Mouse (Mus musculus): ENCODE data around the gene Cdcp2. TPM values are rescaled to one million over a fixed set of nuclear protein-coding genes. Genes with fewer than 3 reads are reported as not detected.
"Not testable (repeated sequence)": the region's sequence is repeated elsewhere in the genome, so short reads cannot be mapped to it uniquely, and the experiment has no call there.

Gene Cdcp2
- polyA plus RNA-seq, 1 experiment: not detected

DNA sequence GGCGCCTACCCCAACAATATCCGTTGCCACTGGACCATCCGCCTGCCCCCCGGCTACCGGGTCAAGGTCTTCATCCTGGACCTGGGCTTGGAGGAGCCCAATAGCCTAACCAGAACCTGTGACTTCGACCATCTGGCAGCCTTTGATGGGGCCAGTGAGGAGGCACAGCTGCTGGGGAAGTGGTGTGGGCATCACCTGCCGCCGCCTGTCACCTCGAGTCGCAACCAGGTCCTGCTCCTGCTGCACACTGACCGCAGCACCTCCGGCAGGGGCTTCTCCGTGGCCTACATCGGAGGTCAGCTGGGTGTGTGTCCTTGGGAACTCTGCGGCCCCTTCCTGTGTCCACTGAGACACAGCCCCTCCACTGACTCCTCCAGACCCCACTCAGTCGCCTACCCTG, 10.1 kb downstream of the Cdcp2 start:
- Histone ChIP-seq H3K4me1 (ENCODE audit: control insufficient read depth, insufficient read depth, insufficient read length, low read length) (no peaks in the 10 kb centered on the region), H3K27me3 (ENCODE audit: control insufficient read depth, insufficient read depth, low read length) (no peaks in the 10 kb centered on the region), H3K27ac (ENCODE audit: insufficient read depth, low read depth, low read length) (no peak overlapping the region), H3K36me3 (ENCODE audit: control insufficient read depth, insufficient read depth, low read length) (no peaks in the 10 kb centered on the region), H3K4me3 (ENCODE audit: low read depth, low read length) (no peak overlapping the region)
- WGBS: 93% methylated on average over 16 of the region's 16 CpGs
- no peak for TF ChIP-seq CTCF (IDR thresholded peaks at IDR 0.05; ENCODE audit: extremely low read depth, insufficient read length, insufficient replicate concordance, low read depth, low read length)
- TF ChIP-seq POLR2A (IDR thresholded peaks at IDR 0.05; ENCODE audit: low read depth, low read length): no peak

DNA sequence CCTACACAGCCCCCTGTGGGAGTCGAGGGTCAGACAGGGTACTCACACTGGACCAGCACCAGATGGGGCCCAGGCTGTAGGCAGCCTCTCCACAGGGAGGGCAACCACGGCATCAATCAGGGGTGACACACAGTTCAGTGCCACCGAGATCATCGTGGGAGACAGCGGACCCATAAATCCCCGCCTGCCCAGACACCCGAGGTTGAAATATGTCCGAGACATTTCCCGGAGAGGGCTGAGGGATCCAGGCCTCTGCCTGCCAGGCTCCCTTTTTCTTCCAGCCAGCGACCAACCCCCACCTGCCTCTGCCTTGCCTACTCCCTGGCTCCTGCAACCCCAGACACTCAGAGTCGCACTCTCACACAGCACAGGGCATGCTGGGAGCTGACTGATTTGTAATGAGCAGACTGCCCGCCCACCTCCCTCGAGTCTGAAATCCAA, 11.6 kb downstream of the Cdcp2 start:
- H3K4me1 ChIP-seq (ENCODE audit: control insufficient read depth, insufficient read depth, insufficient read length, low read length): no peaks in the 10 kb centered on the region

DNA sequence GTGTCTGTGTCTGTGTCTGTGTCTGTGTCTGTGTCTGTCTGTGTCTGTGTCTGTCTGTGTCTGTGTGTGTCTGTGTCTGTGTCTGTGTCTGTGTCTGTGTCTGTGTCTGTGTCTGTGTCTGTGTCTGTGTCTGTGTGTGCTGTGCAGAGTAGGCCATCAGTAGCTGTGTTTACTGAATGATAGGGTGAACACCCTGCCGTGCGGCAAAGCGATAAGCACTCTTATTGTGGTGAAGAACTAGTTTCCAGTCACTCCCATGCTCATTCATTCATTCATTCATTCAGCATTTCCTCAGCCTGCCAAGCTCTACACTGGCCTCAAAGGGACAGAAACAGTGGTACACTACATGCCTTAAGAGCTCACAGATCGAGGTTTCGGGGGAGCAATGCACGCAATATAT, 12.5 kb downstream of the Cdcp2 start:
- H3K4me3 ChIP-seq (ENCODE audit: low read depth, low read length); H3K36me3 ChIP-seq (ENCODE audit: control insufficient read depth, insufficient read depth, low read length); H3K27ac ChIP-seq (ENCODE audit: insufficient read depth, low read depth, low read length); H3K27me3 ChIP-seq (ENCODE audit: control insufficient read depth, insufficient read depth, low read length); H3K4me1 ChIP-seq (ENCODE audit: control insufficient read depth, insufficient read depth, insufficient read length, low read length): not testable (repeated sequence)
- WGBS: 78% methylated on average over 6 of the region's 6 CpGs

More for the DNA sequence above, 11.6 kb downstream of the Cdcp2 start:
- no peak overlapping the region for H3K4me3 ChIP-seq (ENCODE audit: low read depth, low read length)
- no peaks in the 10 kb centered on the region for H3K27me3 ChIP-seq (ENCODE audit: control insufficient read depth, insufficient read depth, low read length)
- no peak overlapping the region for H3K27ac ChIP-seq (ENCODE audit: insufficient read depth, low read depth, low read length)
- no peak for TF ChIP-seq POLR2A (IDR thresholded peaks at IDR 0.05; ENCODE audit: low read depth, low read length)
- no peak for TF ChIP-seq CTCF (IDR thresholded peaks at IDR 0.05; ENCODE audit: extremely low read depth, insufficient read length, insufficient replicate concordance, low read depth, low read length)
- no peaks in the 10 kb centered on the region for H3K36me3 ChIP-seq (ENCODE audit: control insufficient read depth, insufficient read depth, low read length)
- 40% methylated on average over 13 of the region's 13 CpGs for WGBS

DNA sequence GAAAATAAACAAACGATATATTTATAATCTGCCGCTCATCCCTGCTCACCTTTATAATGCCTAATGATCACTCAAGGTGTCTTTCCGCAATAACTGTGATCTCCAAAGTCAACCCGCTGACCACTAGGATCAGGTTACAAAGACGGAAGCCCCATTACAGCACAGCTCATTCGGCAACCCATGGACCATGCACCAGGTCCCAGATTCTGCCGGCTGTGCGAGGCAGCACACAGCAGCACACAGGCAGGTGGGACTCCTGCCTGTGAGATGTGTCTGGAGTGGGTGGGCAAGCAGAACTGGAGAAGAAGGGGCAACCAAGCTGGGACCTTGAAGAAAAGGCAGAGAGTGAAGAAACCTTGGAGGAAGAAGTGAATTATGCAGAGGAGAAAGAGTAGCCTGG, 17.6 kb downstream of the Cdcp2 start:
- Histone ChIP-seq H3K27me3 (ENCODE audit: control insufficient read depth, insufficient read depth, low read length) (no peaks in the 10 kb centered on the region), H3K27ac (ENCODE audit: insufficient read depth, low read depth, low read length) (no peak overlapping the region), H3K36me3 (ENCODE audit: control insufficient read depth, insufficient read depth, low read length) (no peaks in the 10 kb centered on the region), H3K4me3 (ENCODE audit: low read depth, low read length) (no peak overlapping the region), H3K4me1 (ENCODE audit: control insufficient read depth, insufficient read depth, insufficient read length, low read length) (no peaks in the 10 kb centered on the region; the same call in 1 of the 2 replicates)
- 48% methylated on average over 8 of the region's 8 CpGs for WGBS
- TF ChIP-seq CTCF (IDR thresholded peaks at IDR 0.05; ENCODE audit: extremely low read depth, insufficient read length, insufficient replicate concordance, low read depth, low read length) (no peak), POLR2A (IDR thresholded peaks at IDR 0.05; ENCODE audit: low read depth, low read length) (no peak)

DNA sequence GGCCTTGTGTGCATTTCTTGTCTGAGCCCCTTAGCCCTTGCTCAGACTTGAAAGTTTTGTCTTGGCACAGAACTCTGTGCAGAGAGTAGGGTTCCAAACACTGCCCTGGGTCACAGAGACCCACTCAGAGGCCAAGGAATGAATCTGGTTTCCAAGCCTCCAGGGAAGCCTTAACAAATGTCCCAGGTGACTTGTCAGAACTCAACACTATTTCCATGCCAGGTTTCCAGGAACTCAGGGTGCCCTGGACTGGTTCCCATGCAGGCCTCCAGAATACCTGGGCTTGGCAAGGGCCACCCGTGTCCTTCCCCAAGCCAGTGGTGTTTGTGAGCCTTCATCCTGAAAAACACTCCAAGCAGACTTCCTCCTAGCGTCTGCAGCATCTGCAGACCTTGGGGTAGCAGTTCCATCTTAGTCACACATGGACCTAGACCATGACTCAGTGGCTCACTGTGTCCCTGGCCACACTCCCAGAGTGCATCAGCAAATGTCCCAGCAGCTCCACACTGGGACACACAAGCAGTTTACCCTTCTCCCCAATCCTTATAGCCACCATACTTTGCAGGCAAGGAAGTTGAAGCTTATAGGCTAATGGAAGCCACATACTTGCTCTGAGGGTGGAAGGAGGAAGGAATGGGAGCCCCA, 21.2 kb downstream of the Cdcp2 start:
- Histone ChIP-seq H3K27me3 (ENCODE audit: control insufficient read depth, insufficient read depth, low read length) (no peaks in the 10 kb centered on the region), H3K36me3 (ENCODE audit: control insufficient read depth, insufficient read depth, low read length) (no peaks in the 10 kb centered on the region), H3K27ac (ENCODE audit: insufficient read depth, low read depth, low read length) (no peak overlapping the region), H3K4me1 (ENCODE audit: control insufficient read depth, insufficient read depth, insufficient read length, low read length) (peaks cover 3% of the 10 kb centered on the region; the same call in 1 of the 2 replicates), H3K4me3 (ENCODE audit: low read depth, low read length) (no peak overlapping the region)
- TF ChIP-seq CTCF (IDR thresholded peaks at IDR 0.05; ENCODE audit: extremely low read depth, insufficient read length, insufficient replicate concordance, low read depth, low read length) (no peak), POLR2A (IDR thresholded peaks at IDR 0.05; ENCODE audit: low read depth, low read length) (no peak)
- 71% methylated on average over 2 of the region's 2 CpGs for WGBS

DNA sequence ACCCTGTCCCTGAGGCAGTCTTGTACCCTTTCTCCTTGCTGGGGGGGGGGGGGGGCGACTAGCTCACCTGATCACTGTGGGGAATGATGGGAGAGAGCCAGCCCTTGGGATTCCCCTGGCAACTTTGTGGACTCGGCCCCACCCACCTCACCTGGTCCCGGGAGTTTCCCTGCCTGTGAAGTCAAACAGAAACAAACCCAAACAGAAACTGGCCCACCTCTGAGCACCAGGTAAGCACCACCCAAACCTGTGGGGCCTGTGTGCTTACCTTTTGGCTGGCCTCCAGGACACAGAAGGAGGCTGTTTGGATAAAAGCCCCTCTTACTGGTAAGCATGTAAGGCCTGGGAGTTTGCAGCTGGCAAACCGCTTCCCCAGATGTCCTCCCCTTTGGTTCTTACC, 22.4 kb downstream of the Cdcp2 start:
- no peak for TF ChIP-seq CTCF (IDR thresholded peaks at IDR 0.05; ENCODE audit: extremely low read depth, insufficient read length, insufficient replicate concordance, low read depth, low read length)
- no peak for TF ChIP-seq POLR2A (IDR thresholded peaks at IDR 0.05; ENCODE audit: low read depth, low read length)
- Histone ChIP-seq H3K36me3 (ENCODE audit: control insufficient read depth, insufficient read depth, low read length) (no peaks in the 10 kb centered on the region), H3K4me3 (ENCODE audit: low read depth, low read length) (no peak overlapping the region), H3K4me1 (ENCODE audit: control insufficient read depth, insufficient read depth, insufficient read length, low read length) (peaks cover 3% of the 10 kb centered on the region; the same call in 1 of the 2 replicates), H3K27ac (ENCODE audit: insufficient read depth, low read depth, low read length) (no peak overlapping the region), H3K27me3 (ENCODE audit: control insufficient read depth, insufficient read depth, low read length) (no peaks in the 10 kb centered on the region)
- 36% methylated on average over 4 of the region's 4 CpGs for WGBS

DNA sequence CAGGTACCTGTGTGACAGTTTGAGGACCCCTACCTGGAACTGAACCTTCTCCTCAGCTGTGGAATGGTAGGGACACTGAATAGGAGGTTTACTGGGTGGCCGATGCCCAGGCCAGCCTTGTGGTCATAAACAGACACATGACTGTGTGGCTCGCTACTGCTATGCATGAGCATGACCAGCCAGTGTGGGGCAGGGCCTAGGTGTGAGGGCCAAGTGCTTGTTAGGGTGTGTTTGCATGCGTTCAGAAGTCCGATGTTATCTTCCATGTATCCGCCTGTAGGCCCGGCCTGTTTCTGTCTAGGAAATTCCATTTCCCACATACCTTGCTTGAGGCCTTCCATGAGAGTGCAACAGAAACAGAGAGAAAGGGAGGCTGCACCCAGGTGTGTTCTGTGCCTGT, 24.0 kb downstream of the Cdcp2 start:
- 57% methylated on average over 6 of the region's 6 CpGs for WGBS
- Histone ChIP-seq H3K27ac (ENCODE audit: insufficient read depth, low read depth, low read length) (no peak overlapping the region), H3K36me3 (ENCODE audit: control insufficient read depth, insufficient read depth, low read length) (no peaks in the 10 kb centered on the region), H3K27me3 (ENCODE audit: control insufficient read depth, insufficient read depth, low read length) (no peaks in the 10 kb centered on the region), H3K4me1 (ENCODE audit: control insufficient read depth, insufficient read depth, insufficient read length, low read length) (peaks cover 3% of the 10 kb centered on the region; the same call in 1 of the 2 replicates), H3K4me3 (ENCODE audit: low read depth, low read length) (no peak overlapping the region)
- TF ChIP-seq CTCF (IDR thresholded peaks at IDR 0.05; ENCODE audit: extremely low read depth, insufficient read length, insufficient replicate concordance, low read depth, low read length): no peak
- no peak for TF ChIP-seq POLR2A (IDR thresholded peaks at IDR 0.05; ENCODE audit: low read depth, low read length)
